Mouse (Mus musculus) erythroid progenitor cell, adult 5-6 weeks (primary cell): ENCODE measurements around the gene Adamtsl2. TPM values are rescaled to one million over a fixed set of nuclear protein-coding genes. Genes with fewer than 3 reads are reported as not detected.

Experiments
- ATAC-seq: replicated peaks from 2 replicates; pipeline ENCODE4 v1.8.0; 2016; ENCODE audit warnings: moderate number of reproducible peaks, mild to moderate bottlenecking, moderate TSS enrichment, inconsistent platforms; ENCODE audit not compliant: poor library complexity, low FRiP score, severe bottlenecking
- total RNA-seq, 2 experiments: library from RNA; stranded (forward) in 1 of 2; stranded (reverse) in 1 of 2; fragments of 150-400 nt in 1 of 2; fragments of 186-747, 209-891 nt in 1 of 2; gene quantifications; 2 replicates each; pipeline versions ENCODE4 v1.2.3 to v1.2.4; 2015 to 2017; ENCODE audit warnings: low replicate concordance in 2 of 2

The Adamtsl2 gene
- total RNA-seq (2015; ENCODE audit: low replicate concordance), result not detected in 2 replicates
- not detected in 2 replicates for total RNA-seq (2017; ENCODE audit: low replicate concordance)

DNA sequence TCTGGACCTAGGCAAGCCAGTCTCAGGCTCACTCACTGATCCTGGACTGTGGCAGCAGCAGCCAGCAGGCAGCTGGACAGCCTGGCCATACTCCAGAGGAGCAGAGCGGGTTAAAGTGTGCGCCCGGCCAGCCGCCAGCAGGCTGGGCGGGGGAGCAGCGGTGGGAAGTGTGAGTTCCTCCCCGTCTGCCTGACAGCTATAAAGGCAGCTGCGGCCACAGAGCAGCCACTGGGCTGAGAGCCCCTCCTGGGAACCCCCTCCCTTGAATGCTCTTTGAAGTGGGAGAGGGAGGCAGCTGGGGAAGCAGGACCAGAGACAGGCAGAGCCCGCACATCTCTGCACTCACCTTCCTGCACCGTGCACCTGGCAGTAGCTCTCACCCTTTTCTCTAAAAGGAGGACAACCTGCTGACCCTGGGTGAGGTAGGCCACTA is at the start of gene Adamtsl2:
TSS of gene Adamtsl2 (plus strand) at position 228 of the 433 bp plus-strand sequence.
- no peak for ATAC-seq

GRCm38 (mm10) chr2:27032361-27032760 is 46.8 kb upstream of the Adamtsl2 start:
- no peak for ATAC-seq

- ATAC-seq, result no peak
Observed at GRCm38 (mm10) chr2:27036003-27036402, 43.2 kb upstream of the Adamtsl2 start.

GRCm38 (mm10) chr2:27037008-27037407 is 42.2 kb upstream of the Adamtsl2 start:
- no peak for ATAC-seq

GRCm38 (mm10) chr2:27038596-27038995 is 40.6 kb upstream of the Adamtsl2 start:
- no peak for ATAC-seq

- no peak for ATAC-seq
Observed at GRCm38 (mm10) chr2:27039286-27039685, 39.9 kb upstream of the Adamtsl2 start.

DNA sequence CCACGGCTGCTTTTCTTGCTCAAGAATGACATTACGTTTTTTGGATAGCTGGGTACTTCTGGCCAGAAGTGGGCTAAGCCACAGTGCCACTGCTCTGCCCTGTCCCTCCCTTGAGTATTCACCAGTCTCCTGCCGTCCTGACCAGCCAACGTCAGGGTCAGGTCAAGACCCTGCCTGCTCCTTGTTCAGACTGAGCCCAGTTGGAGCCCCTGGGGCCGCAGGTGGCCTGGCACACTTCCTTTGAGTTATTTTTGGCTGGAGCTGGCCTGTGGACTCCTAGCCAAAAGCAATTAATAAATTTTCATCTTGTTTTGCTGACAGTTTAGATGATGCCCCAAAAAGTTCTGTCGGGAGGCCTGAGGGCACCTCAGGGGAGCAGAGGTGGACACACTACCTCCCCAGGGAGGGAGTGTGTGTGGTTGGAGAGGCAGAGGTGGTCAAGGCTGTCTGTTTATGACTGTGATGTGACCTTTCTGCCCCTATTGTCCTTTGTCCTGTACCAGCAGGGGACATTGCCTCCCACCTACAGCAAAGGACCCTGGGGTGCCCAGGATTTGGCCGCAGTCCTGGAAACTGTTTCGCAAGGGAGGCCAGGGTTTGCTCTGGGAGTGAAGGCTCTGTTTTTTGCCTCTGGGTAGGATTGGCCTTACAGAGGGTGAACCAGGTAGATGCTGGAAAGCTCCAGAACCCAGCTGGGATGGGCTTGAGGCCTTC is 36.9 kb upstream of the Adamtsl2 start:
- ATAC-seq, result no peak

DNA sequence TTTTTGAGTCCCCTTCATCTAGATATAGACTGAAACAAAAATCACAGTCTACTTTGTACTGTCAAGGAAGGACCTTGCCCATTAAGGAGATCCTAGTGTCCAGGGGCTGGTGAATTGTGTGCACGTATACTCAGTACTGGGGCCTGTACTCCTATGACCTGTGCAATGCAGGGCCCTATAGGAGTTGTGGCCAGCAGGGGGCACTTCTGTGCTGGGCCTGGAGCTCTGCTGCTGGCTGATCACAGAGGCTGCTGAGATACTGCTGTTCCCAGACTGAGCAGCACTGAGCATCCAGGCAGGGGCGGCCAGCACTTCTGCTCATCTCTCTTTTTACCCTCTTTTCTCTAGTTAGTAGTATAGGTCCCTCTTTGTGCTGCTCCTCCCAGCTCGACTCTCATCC is 35.7 kb upstream of the Adamtsl2 start:
- no peak for ATAC-seq

DNA sequence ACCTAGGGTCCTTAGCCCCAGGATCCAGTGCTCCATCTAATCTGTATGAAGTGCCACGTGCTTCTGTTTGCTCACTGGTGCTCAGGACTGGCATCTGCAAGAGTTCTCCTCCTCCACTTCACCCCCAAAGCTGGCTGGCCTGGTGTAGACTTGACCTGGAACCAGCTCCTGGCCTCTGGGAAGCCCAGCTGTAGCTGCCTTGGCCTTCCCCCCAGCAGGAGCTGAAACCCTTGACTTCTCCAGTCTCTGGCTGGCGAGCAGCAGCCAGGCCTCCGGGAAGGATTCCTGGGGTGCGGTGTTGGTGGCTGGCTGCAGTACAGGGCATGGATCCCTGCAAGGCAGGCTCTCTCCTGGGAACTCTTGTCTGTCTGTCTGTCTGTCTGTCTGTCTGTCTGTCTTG is 35.0 kb upstream of the Adamtsl2 start:
- ATAC-seq, result no peak

GRCm38 (mm10) chr2:27044641-27045040 is 34.5 kb upstream of the Adamtsl2 start:
- ATAC-seq, result no peak

GRCm38 (mm10) chr2:27045979-27046770 is 33.0 kb upstream of the Adamtsl2 start:
- no peak for ATAC-seq

- ATAC-seq, result no peak
Observed at GRCm38 (mm10) chr2:27049408-27049807, 29.8 kb upstream of the Adamtsl2 start.

DNA sequence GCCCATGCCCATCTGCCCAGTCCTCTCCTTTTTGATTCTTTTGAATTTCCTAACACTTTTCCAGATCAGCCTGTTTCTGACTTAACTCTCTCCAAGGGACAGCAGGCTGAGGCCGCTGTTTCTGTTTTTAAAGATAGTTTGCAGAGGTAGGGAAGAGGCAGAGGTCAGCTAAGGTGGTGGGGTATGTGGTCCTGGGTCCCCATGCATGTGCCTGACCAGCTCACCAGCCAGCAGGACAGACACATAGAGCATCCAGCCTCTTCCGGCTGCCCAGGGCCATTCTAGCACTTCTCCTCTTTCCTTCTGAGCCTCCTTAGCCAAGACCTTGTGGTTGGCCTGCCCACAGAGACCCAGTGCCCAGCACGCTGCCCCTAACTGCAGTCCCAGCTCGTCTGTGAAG is 20.9 kb upstream of the Adamtsl2 start:
- no peak for ATAC-seq

GRCm38 (mm10) chr2:27058751-27059150 is 20.4 kb upstream of the Adamtsl2 start:
- no peak for ATAC-seq

GRCm38 (mm10) chr2:27059187-27059586 is 20.0 kb upstream of the Adamtsl2 start:
- ATAC-seq, result no peak

DNA sequence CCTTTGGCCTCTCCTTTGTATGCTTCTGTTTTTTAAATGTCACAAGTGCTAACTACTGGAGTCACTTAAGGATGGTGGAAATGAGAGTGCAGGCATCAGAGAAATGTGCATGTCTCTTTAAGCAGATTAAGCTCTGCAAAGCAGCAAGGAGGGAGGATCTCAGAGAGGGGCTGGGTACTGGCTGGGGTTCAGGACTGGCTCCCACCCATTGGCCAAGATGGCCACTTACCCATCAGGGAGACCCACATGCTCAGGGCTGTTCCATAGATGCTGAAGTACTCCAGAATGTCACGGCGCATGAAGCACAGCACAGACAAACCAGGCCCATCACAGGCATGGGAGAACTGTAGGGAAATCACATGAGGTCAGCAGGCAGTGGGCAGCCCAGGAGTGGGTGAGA is 12.1 kb upstream of the Adamtsl2 start:
- ATAC-seq, result no peak

GRCm38 (mm10) chr2:27067996-27068395 is 11.2 kb upstream of the Adamtsl2 start:
- no peak for ATAC-seq

- no peak for ATAC-seq
Observed at GRCm38 (mm10) chr2:27069646-27070045, 9.5 kb upstream of the Adamtsl2 start.

DNA sequence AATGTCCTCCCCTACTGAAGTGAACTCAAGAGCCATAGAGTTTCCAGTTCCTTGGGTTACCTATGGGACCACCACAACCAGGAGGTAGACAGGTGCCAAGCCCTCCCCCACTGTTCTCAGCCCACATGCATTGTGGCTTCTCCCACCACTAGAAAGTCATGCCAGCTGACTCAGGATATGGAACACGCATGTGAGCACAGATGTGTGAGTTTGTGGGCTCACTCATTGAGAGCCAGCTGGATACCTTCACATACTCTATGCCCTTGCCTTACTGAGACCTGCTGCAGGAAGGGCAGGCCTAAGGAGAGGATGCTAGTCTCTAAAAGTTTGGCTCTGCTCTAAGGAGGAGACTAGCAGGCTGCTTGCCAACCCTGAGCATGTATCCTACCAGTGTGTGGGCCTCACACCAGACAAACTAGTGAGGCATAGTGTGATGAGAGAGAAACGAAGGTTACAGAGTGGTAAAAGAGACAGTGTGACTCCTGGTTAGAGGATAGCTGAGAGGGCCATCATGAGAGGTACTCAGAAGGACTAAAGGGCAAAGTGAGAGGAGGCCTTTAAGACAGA is 8.8 kb upstream of the Adamtsl2 start:
- ATAC-seq, result no peak

GRCm38 (mm10) chr2:27071137-27071536 is 8.0 kb upstream of the Adamtsl2 start:
- no peak for ATAC-seq

DNA sequence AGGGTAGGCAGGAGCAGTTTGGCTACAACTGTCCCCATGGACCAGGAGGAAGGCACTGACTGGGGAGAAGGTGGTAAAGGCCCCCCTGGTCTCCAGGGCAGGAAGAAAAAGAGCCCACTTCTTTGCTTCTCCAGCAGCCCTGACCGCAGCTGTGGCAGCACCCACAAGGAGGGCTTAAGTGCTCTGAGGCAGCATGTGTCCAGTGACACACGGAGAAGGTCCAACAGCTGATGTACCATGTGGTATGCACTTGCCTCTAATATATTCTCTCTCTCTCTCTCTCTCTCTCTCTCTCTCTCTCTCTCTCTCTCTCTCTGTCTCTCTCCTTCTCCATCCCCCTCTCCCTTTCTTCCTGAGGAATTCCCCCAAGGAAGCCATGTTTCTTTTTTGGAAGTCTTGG is 7.2 kb upstream of the Adamtsl2 start, which contains the start of gene Mymk:
TSS of gene Mymk (minus strand) at position 202 of the 400 bp plus-strand sequence.
- no peak for ATAC-seq
